Mouse (Mus musculus) forebrain, postnatal 0 days (tissue): ENCODE measurements at regions not wholly inside any gene's neighbourhood (a gene's known extent, or its start where the extent isn't known, plus 50 kb on each side); places are given as distances from the start of the nearest gene placed in this dataset.
"Not testable (repeated sequence)": the region's sequence is repeated elsewhere in the genome, so short reads cannot be mapped to it uniquely, and the experiment has no call there.

Experiments
- ATAC-seq: fragments of 200-750 bp; cut with Nextera tagmentation; 2 replicates; pipeline ENCODE4 v1.8.0; 2017; ENCODE audit warnings: mild to moderate bottlenecking, moderate library complexity
- DNase-seq: peaks from one replicate; pipeline ENCODE4 v3.0.0-alpha.2; 2015
- H3K27ac ChIP-seq: fragments of 300-500 bp; sonication (generic); 2 replicates; pipeline ENCODE4 v1.5.1; 2014; ENCODE audit warnings: low read depth, mild to moderate bottlenecking, antibody characterized with exemption, low read length, moderate library complexity, mixed read lengths
- H3K27me3 ChIP-seq: fragments of 300-500 bp; sonication (generic); 2 replicates; pipeline ENCODE4 v1.6.1; 2014; ENCODE audit warnings: mild to moderate bottlenecking, low read length, mixed read lengths; ENCODE audit not compliant: insufficient read depth
- H3K36me3 ChIP-seq: fragments of 300-500 bp; sonication (generic); 2 replicates; pipeline ENCODE4 v1.6.1; 2014; ENCODE audit warnings: mild to moderate bottlenecking, moderate library complexity; ENCODE audit not compliant: insufficient read depth
- H3K4me1 ChIP-seq: fragments of 300-500 bp; sonication (generic); 2 replicates; pipeline ENCODE4 v1.6.1; 2014; ENCODE audit warnings: antibody characterized with exemption; ENCODE audit not compliant: insufficient read depth
- H3K4me2 ChIP-seq: fragments of 300-500 bp; sonication (generic); 2 replicates; pipeline ENCODE4 v1.6.1; 2014; ENCODE audit warnings: low read depth, mild to moderate bottlenecking, moderate library complexity
- H3K4me3 ChIP-seq: fragments of 300-500 bp; sonication (generic); 2 replicates; pipeline ENCODE4 v1.5.1; 2014; ENCODE audit warnings: low read depth, low read length, mixed read lengths
- H3K9ac ChIP-seq: fragments of 300-500 bp; sonication (generic); 2 replicates; pipeline ENCODE4 v1.6.1; 2014; ENCODE audit warnings: mild to moderate bottlenecking
- H3K9me3 ChIP-seq: fragments of 300-500 bp; sonication (generic); 2 replicates; pipeline ENCODE4 v1.6.1; 2016; ENCODE audit warnings: low read length
- CTCF ChIP-seq: sonication (generic); IDR thresholded peaks from 2 replicates; pipeline ENCODE4 v1.5.1; 2016; ENCODE audit warnings: antibody characterized with exemption, control low read depth, low read depth
- WGBS: fragments of 180-500 bp; shearing (Covaris S2); extraction: QIAGEN DNeasy Blood & Tissue Kit; methylation state at CpG from one replicate; pipeline ENCODE4 v1.1.7; 2014; 5-methylcytosine and 5-hydroxymethylcytosine counted together

DNA sequence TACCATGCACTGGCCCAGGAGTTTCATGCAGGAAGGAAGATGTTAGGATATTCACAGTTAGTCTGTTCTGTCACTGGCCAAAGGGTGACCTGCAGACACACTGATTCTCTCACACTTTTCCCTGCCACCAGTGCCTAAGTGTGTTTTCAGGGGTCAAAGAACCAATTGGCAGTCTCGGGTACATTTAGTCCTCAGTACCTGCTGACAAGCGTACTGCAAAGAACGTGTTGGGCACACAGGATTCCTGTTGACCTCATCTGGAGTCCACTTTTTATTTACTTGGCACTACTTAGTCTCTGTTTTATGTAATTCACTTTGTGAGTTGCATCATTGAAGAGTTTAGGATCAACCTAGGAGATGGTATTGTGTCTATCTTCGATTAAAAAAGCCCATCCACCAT is 579.8 kb downstream of the Fam19a2 start:
- Histone ChIP-seq H3K9me3 (no peaks in the 10 kb centered on the region), H3K36me3 (no peaks in the 10 kb centered on the region), H3K4me1 (peaks cover 6% of the 10 kb centered on the region; the same call in 1 of the 2 replicates), H3K27ac (no peak overlapping the region), H3K9ac (no peak overlapping the region), H3K4me2 (no peak overlapping the region), H3K27me3 (no peaks in the 10 kb centered on the region), H3K4me3 (no peak overlapping the region)
- TF ChIP-seq CTCF: no peak
- 88% methylated on average over 4 of the region's 4 CpGs for WGBS
- ATAC-seq: no peak
- DNase-seq: no peak

DNA sequence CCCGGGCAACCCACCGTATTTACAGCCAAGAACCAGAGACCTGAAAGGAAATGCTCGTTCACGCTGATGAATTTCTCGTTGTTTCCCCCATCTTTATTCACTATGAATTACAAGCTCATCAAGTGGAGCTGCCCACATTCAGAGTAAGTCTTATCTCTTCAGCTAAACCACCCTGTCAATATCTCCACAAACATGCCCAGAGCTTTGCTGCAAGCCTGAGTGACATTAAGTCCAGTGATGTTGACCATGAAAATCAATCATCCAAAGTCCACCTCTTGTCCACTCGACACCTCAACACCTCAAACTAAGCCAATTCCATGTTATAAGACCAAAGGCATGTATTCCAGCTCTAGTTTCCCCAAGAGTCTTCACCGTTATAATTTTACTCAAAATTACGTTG is 582.8 kb downstream of the Fam19a2 start:
- Histone ChIP-seq H3K27me3 (no peaks in the 10 kb centered on the region), H3K9me3 (no peaks in the 10 kb centered on the region), H3K9ac (no peak overlapping the region), H3K4me2 (no peak overlapping the region), H3K36me3 (no peaks in the 10 kb centered on the region), H3K4me1 (no peaks in the 10 kb centered on the region), H3K27ac (no peak overlapping the region), H3K4me3 (no peak overlapping the region)
- 73% methylated on average over 8 of the region's 8 CpGs for WGBS
- ATAC-seq (no peak), DNase-seq (no peak)
- TF ChIP-seq CTCF: no peak

DNA sequence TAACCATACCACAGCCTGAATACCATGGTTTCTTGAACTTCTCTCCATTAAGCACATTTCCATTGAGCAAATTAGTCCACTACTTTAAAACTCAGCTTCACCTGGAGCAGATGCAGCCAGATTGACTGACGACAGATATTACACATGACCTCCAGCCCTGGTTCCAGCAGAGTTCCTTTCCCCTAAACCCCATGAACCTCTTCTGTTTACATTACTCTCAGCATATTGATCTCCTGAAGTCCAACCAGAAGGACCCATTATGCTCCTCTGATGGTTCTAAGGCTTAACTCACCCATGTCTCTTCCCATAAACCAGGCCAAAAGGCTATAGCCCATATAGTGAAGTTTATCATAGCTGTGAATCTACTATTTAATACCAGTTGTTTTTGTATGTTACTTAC is 584.8 kb downstream of the Fam19a2 start:
- 97% methylated on average over 1 of the region's 1 CpGs for WGBS
- ATAC-seq (no peak), DNase-seq (no peak)
- no peak overlapping the region for H3K4me2 ChIP-seq
- H3K27ac ChIP-seq: no peak overlapping the region
- H3K4me1 ChIP-seq: no peaks in the 10 kb centered on the region
- H3K36me3 ChIP-seq: no peaks in the 10 kb centered on the region
- H3K9me3 ChIP-seq: no peaks in the 10 kb centered on the region
- no peak for TF ChIP-seq CTCF
- H3K27me3 ChIP-seq: no peaks in the 10 kb centered on the region
- no peak overlapping the region for H3K4me3 ChIP-seq
- H3K9ac ChIP-seq: no peak overlapping the region

DNA sequence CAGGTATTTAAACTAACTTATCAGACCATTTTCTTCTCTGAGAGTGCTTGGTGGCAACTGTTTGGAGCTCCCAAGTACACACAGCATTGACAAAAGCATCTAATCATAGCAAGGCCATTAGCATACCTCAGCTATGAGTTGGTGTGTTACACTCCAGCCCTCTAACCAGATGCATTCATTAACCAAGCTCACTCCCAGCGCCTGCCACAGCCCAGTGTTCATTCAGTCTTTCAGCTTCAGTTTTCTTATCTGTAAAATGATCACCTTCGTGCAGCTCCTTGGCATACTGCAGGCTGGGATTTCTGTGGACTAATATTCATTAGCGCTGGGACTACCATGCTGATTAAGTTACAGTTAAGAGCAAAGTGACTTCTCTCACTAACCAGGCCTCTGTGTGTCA is 611.7 kb downstream of the Fam19a2 start:
- TF ChIP-seq CTCF: no peak
- H3K36me3 ChIP-seq: no peaks in the 10 kb centered on the region
- no peak overlapping the region for H3K4me2 ChIP-seq
- H3K9ac ChIP-seq: no peak overlapping the region
- ATAC-seq (no peak), DNase-seq (no peak)
- H3K27ac ChIP-seq: no peak overlapping the region
- H3K27me3 ChIP-seq: no peaks in the 10 kb centered on the region
- no peak overlapping the region for H3K4me3 ChIP-seq
- no peaks in the 10 kb centered on the region for H3K9me3 ChIP-seq
- WGBS: 37% methylated on average over 3 of the region's 3 CpGs
- H3K4me1 ChIP-seq: no peaks in the 10 kb centered on the region

DNA sequence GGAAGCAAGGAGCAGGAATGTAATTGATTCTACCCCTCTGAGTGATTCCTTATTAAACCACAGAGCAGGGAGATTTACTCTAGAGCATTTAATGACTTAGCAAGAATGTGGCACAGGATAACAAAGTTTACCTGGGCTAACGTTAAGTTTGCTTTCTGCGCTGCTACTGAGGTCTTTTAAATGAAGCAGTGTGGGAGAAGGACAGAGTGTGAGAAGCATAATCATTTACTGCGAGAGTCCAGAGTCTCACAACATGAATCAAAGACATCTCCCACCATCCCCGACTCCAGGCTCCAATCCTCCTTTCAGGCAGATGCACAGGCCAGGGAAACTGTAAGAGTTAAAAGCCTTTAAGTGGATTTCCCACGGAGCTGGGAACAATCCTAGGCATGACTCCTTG is 612.1 kb downstream of the Fam19a2 start:
- DNase-seq: no peak

DNA sequence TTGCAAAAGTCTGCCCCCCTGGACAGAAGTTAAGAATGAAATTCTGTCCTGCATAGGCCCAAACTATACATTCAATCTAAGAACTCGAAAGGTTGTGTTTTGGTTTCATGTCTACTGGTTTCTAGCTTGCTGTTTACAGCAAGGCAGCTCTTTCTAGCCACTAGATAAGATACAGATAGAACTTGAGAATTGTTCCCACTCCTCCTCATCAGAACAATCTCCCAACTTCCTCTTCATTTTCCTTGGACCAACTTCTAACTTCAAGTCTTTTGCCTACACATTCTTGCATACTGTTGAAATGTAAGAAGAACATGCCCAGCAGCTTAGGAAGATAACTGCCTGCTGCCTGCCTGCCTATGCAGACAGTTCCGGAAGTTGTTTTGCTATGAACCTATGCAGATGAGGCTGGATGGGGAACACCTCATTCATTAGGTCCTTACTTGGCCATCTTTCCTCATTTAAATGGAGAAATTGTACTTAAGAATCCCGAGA is 624.9 kb downstream of the Fam19a2 start:
- Histone ChIP-seq H3K4me3 (no peak overlapping the region), H3K36me3 (no peaks in the 10 kb centered on the region), H3K4me1 (no peaks in the 10 kb centered on the region), H3K27me3 (no peaks in the 10 kb centered on the region), H3K4me2 (no peak overlapping the region), H3K9ac (no peak overlapping the region), H3K9me3 (no peaks in the 10 kb centered on the region), H3K27ac (no peak overlapping the region)
- no peak for TF ChIP-seq CTCF
- no peak for ATAC-seq
- WGBS: 67% methylated on average over 3 of the region's 3 CpGs
- no peak for DNase-seq

More for the DNA sequence above, 612.1 kb downstream of the Fam19a2 start:
- no peak for TF ChIP-seq CTCF
- ATAC-seq: no peak
- 30% methylated on average over 5 of the region's 5 CpGs for WGBS
- H3K36me3 ChIP-seq: no peaks in the 10 kb centered on the region
- H3K4me1 ChIP-seq: no peaks in the 10 kb centered on the region
- H3K27me3 ChIP-seq: no peaks in the 10 kb centered on the region
- no peak overlapping the region for H3K9ac ChIP-seq
- no peak overlapping the region for H3K4me2 ChIP-seq
- H3K9me3 ChIP-seq: no peaks in the 10 kb centered on the region
- H3K4me3 ChIP-seq: no peak overlapping the region
- H3K27ac ChIP-seq: no peak overlapping the region

DNA sequence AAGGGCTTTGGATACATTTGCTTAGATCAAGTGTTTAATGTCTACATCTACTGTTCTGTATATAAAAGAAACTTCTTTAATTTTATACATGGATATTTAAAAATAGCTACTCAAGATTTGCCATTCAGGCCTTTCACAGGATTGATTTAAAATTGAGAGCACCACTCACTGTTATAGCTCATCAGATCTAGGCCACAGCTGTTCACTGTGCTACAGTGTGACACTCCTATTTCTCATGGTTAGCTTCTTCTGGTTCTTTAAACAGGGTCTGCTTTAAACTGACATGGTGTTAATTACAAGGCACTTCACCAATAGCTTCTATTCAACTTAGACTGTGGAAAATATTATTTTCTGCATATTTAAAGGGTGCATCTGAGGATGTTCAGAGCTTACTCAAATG is 655.3 kb downstream of the Fam19a2 start:
- TF ChIP-seq CTCF: no peak
- no peak overlapping the region for H3K4me3 ChIP-seq
- no peaks in the 10 kb centered on the region for H3K36me3 ChIP-seq
- DNase-seq: peak; percentile 7
- no peak overlapping the region for H3K4me2 ChIP-seq
- H3K9ac ChIP-seq: no peak overlapping the region
- peak; percentile 54; the same call in 1 of the 2 replicates for ATAC-seq
- H3K27me3 ChIP-seq: no peaks in the 10 kb centered on the region
- H3K4me1 ChIP-seq: no peaks in the 10 kb centered on the region
- H3K27ac ChIP-seq: no peak overlapping the region
- H3K9me3 ChIP-seq: no peaks in the 10 kb centered on the region

DNA sequence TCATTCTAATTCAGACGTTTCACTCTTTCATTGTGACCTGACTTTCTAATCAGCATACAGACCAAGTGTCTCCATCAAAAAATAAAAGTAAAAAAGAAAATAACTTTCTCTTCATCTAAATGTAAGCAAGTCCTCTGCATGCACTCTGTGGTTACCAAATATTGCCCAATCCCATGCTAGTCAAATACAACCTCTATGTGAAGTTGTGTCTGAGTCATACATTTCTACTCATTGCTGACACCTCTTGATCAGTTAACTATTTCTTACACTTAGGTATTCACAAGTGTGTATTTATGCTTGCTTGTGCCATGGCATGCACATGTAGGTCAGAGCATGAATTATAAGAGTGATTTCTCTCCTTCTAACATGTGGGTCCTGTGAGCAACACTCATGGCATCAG is 666.2 kb downstream of the Fam19a2 start:
- Histone ChIP-seq H3K4me3 (no peak overlapping the region), H3K4me1 (no peaks in the 10 kb centered on the region), H3K4me2 (no peak overlapping the region), H3K27ac (no peak overlapping the region), H3K9me3 (no peaks in the 10 kb centered on the region), H3K36me3 (no peaks in the 10 kb centered on the region), H3K9ac (no peak overlapping the region), H3K27me3 (no peaks in the 10 kb centered on the region)
- DNase-seq (no peak), ATAC-seq (no peak)
- TF ChIP-seq CTCF: no peak
- 74% methylated on average over 1 of the region's 1 CpGs for WGBS

DNA sequence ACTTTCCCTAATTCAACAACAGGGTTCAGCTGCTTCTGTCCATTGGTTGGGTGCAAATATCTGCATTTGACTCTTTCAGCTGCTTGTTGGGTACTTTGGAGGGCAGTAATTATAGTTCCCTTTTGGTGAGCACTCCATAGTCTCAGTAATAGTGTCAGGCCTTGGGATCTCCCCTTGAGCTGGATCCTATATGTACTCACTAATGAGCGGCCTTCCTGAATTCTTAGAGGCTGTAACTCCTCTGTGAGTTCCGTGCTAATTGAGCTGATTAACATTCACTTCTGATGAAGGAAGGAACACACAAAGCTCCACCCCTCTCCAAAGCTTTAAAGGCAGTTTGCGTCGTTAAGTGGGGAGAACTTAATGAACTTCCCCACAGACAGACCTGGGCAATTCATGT is 674.9 kb downstream of the Fam19a2 start:
- not testable (repeated sequence) for H3K27ac ChIP-seq, H3K4me3 ChIP-seq, H3K9me3 ChIP-seq, H3K4me1 ChIP-seq, H3K9ac ChIP-seq, H3K36me3 ChIP-seq, H3K27me3 ChIP-seq, H3K4me2 ChIP-seq, ATAC-seq, DNase-seq
- 21% methylated on average over 4 of the region's 4 CpGs for WGBS
